In genomic region chr1:69493309-69494047, GRCm38 (mm10) we compare ENCODE assay signal across 26 mouse cellular contexts.
A peak's percentile ranks its signal among the peaks of the same experiment; 100 is the strongest.
DNase-seq lines count a peak whose midpoint lies in the region; ATAC-seq and TF ChIP-seq lines count a peak whose summit lies in the region.
"Had no signal": no experiment of that assay in that cellular context is flagged by ENCODE, and none has a peak within 500 bp of the region (broad histone marks: within the 10 kb centered on the region; RNA-seq: fewer than 3 reads in every experiment).

No protein-coding gene starts in this region.

- H3K9ac ChIP-seq in forebrain, embryonic 15.5 days (replicated peaks): no peak overlapping the region
- H3K9ac ChIP-seq in forebrain, embryonic 14.5 days (ENCODE audit: low read length): no peak overlapping the region
- no peak overlapping the region for H3K9ac ChIP-seq in MEL (ENCODE audit: control insufficient read depth, low read depth, low read length, poor library complexity, severe bottlenecking)
- H3K9ac ChIP-seq: intestine, embryonic 15.5 days; liver, embryonic 13.5 days; midbrain, embryonic 13.5 days had no signal

- no peaks in the 10 kb centered on the region for H3K79me2 ChIP-seq in MEL (ENCODE audit: control insufficient read depth, insufficient read depth, low read length, poor library complexity)

- H3K4me3 ChIP-seq in forebrain, embryonic 15.5 days: no peak overlapping the region
- no peak overlapping the region for H3K4me3 ChIP-seq in forebrain, embryonic 14.5 days (ENCODE audit: low read depth, low read length)
- H3K4me3 ChIP-seq in MEL (ENCODE audit: control insufficient read depth in 1 of 2, insufficient read depth in 1 of 2, low read depth in 2 of 2, low read length in 2 of 2): no peak overlapping the region
- H3K4me3 ChIP-seq: forebrain, embryonic 10.5 days; intestine, embryonic 15.5 days; left cerebral cortex, adult 2 months; liver, embryonic 13.5 days; megakaryocyte, embryonic 14.5 days; midbrain, embryonic 13.5 days had no signal

- peak; percentile 41 to 53; a peak in 3 of 4 replicates for TF ChIP-seq EP300 in MEL (IDR thresholded peaks at IDR 0.05; ENCODE audit: low read depth in 1 of 2, low read length in 2 of 2)

- no peak for TF ChIP-seq POLR2A in MEL (IDR thresholded peaks at IDR 0.05; ENCODE audit: control insufficient read depth in 1 of 2, insufficient read depth in 1 of 2, low read depth in 1 of 2, low read length in 2 of 2, poor library complexity in 1 of 2)

- no peaks in the 10 kb centered on the region for H3K4me1 ChIP-seq in forebrain, embryonic 15.5 days
- H3K4me1 ChIP-seq in forebrain, embryonic 14.5 days (ENCODE audit: control insufficient read depth, insufficient read depth, low read length): no peaks in the 10 kb centered on the region
- peaks cover 13 to 15% of the 10 kb centered on the region in 2 experiments for H3K4me1 ChIP-seq in MEL (ENCODE audit: control insufficient read depth in 1 of 2, insufficient read depth in 2 of 2, low read length in 2 of 2)
- H3K4me1 ChIP-seq: intestine, embryonic 15.5 days; midbrain, embryonic 13.5 days had no signal

- H3K27ac ChIP-seq in forebrain, embryonic 15.5 days (replicated peaks): no peak overlapping the region
- H3K27ac ChIP-seq in forebrain, embryonic 14.5 days (ENCODE audit: low read depth, low read length): no peak overlapping the region
- H3K27ac ChIP-seq in MEL (ENCODE audit: control insufficient read depth, low read depth, low read length): no peak overlapping the region; the same call in 1 of the 2 replicates
- H3K27ac ChIP-seq: forebrain, embryonic 10.5 days; intestine, embryonic 15.5 days; left cerebral cortex, adult 2 months; liver, embryonic 13.5 days; midbrain, embryonic 13.5 days had no signal

- no peaks in the 10 kb centered on the region for H3K27me3 ChIP-seq in forebrain, embryonic 15.5 days
- no peaks in the 10 kb centered on the region for H3K27me3 ChIP-seq in forebrain, embryonic 14.5 days (replicated peaks; ENCODE audit: control insufficient read depth, insufficient read depth, low read length)
- H3K27me3 ChIP-seq in MEL (ENCODE audit: control insufficient read depth in 1 of 2, insufficient read depth in 2 of 2, low read length in 2 of 2): no peaks in the 10 kb centered on the region
- H3K27me3 ChIP-seq: CH12.LX; intestine, embryonic 15.5 days; liver, embryonic 13.5 days; megakaryocyte, embryonic 14.5 days; midbrain, embryonic 13.5 days had no signal

- H3K9me3 ChIP-seq in forebrain, embryonic 15.5 days: no peaks in the 10 kb centered on the region
- no peaks in the 10 kb centered on the region for H3K9me3 ChIP-seq in forebrain, embryonic 14.5 days (replicated peaks; ENCODE audit: control insufficient read depth, low read length)
- H3K9me3 ChIP-seq in MEL (replicated peaks; ENCODE audit: insufficient read depth, low read length): no peaks in the 10 kb centered on the region
- H3K9me3 ChIP-seq: forebrain, embryonic 10.5 days; G1E; intestine, embryonic 15.5 days; liver, embryonic 13.5 days; megakaryocyte, embryonic 14.5 days; midbrain, embryonic 13.5 days had no signal

- TF ChIP-seq RAD21 in MEL (IDR thresholded peaks at IDR 0.05; ENCODE audit: low read depth, low read length): no peak

- ATAC-seq in forebrain, embryonic 15.5 days (replicated peaks): peak; percentile 53
- ATAC-seq in forebrain, embryonic 14.5 days: no peak
- ATAC-seq in granulocyte monocyte progenitor cell, adult 5-6 weeks (replicated peaks; ENCODE audit: poor library complexity, severe bottlenecking): peak; percentile 28
- ATAC-seq: hindbrain, embryonic 16.5 days; intestine, embryonic 15.5 days; midbrain, embryonic 13.5 days had no signal

- no peak for DNase-seq in forebrain, embryonic 14.5 days (ENCODE audit: low spot score)
- no peak for DNase-seq in MEL (ENCODE audit: low read depth, low spot score)
- peak; percentile 23 to 31 for DNase-seq in layer of hippocampus, postnatal 14 days (ENCODE audit: low spot score in 2 of 2)
- no peak for DNase-seq in kidney, adult 18-20 months
- no peak for DNase-seq in adrenal gland, postnatal 10 days
- DNase-seq: adrenal gland, adult 8-10 months; B cell, adult 2 months; heart, adult 11 months; kidney, adult 9 months; kidney, postnatal 25 days; liver, embryonic 13.5 days; lung, adult 2 months; lung, postnatal 14 days; spleen, adult 18-20 months; thymus, postnatal 14 days had no signal

- TF ChIP-seq CTCF in MEL (IDR thresholded peaks at IDR 0.05 in 2 of 3, conservative IDR thresholded peaks at IDR 0.05 in 1 of 3; ENCODE audit: control insufficient read depth in 1 of 3, insufficient read depth in 1 of 3, low read depth in 2 of 3, low read length in 3 of 3, poor library complexity in 1 of 3, severe bottlenecking in 1 of 3): no peak

- no peak overlapping the region for H3K4me2 ChIP-seq in forebrain, embryonic 15.5 days (replicated peaks)
- H3K4me2 ChIP-seq in forebrain, embryonic 14.5 days (ENCODE audit: low read length): no peak overlapping the region
- H3K4me2 ChIP-seq: heart, embryonic 11.5 days; intestine, embryonic 15.5 days; liver, embryonic 13.5 days; midbrain, embryonic 13.5 days had no signal

- WGBS in forebrain, embryonic 15.5 days: 76% methylated on average over 11 of the region's 11 CpGs
- 80% methylated on average over 11 of the region's 11 CpGs for WGBS in forebrain, embryonic 14.5 days

- no peaks in the 10 kb centered on the region for H3K36me3 ChIP-seq in forebrain, embryonic 15.5 days
- no peaks in the 10 kb centered on the region for H3K36me3 ChIP-seq in forebrain, embryonic 14.5 days (ENCODE audit: control insufficient read depth, insufficient read depth, low read length)
- H3K36me3 ChIP-seq in MEL (ENCODE audit: control insufficient read depth in 1 of 2, insufficient read depth in 2 of 2, low read length in 2 of 2): peaks cover 0 to 32% of the 10 kb centered on the region in 2 experiments; a peak in 2 of 4 replicates
- H3K36me3 ChIP-seq: forebrain, embryonic 10.5 days; G1E; intestine, embryonic 15.5 days; liver, embryonic 13.5 days; midbrain, embryonic 13.5 days had no signal

TF ChIP-seq in MEL, 35 proteins besides CTCF, POLR2A, EP300 and RAD21:
- TF ChIP-seq TCF12 (IDR thresholded peaks at IDR 0.05; ENCODE audit: low read depth, low read length) (peak; percentile 42; the same call in 1 of the 2 replicates), GATA1 (IDR thresholded peaks at IDR 0.05; ENCODE audit: low read depth, low read length) (peak; percentile 77), ETS1 (IDR thresholded peaks at IDR 0.05; ENCODE audit: low read depth, low read length) (0 out of 2 replicates have a peak, but pooled peaks have one; percentile 20), ZNF384 (IDR thresholded peaks at IDR 0.05; ENCODE audit: low read depth, low read length) (no peak), ZKSCAN1 (IDR thresholded peaks at IDR 0.05; ENCODE audit: low read depth, low read length) (no peak), MYC (IDR thresholded peaks at IDR 0.05; ENCODE audit: low read depth, low read length) (no peak), CHD1 (IDR thresholded peaks at IDR 0.05; ENCODE audit: low read depth, low read length) (no peak)

Comparison
In these comparisons a context has a peak if more than half of its experiments do, and no peak if none do; other contexts are left out.
1. DNase-seq: peak in layer of hippocampus, postnatal 14 days (2 of 2); none in forebrain, embryonic 14.5 days (single experiment), MEL (single experiment), kidney, adult 18-20 months (single experiment) and adrenal gland, postnatal 10 days (single experiment).